ENCODE assay signal across 15 mouse cellular contexts in genomic region chr15:78014046-78014445, GRCm38 (mm10).
"Had no signal": no experiment of that assay in that cellular context is flagged by ENCODE, and none has a peak within 500 bp of the region (broad histone marks: within the 10 kb centered on the region; RNA-seq: fewer than 3 reads in every experiment).

No protein-coding gene starts in this region.

- H3K27me3 ChIP-seq: neural tube, embryonic 15.5 days had no signal

- H3K4me1 ChIP-seq: limb, embryonic 10.5 days; liver, embryonic 15.5 days; neural tube, embryonic 15.5 days had no signal

- H3K27ac ChIP-seq: left cerebral cortex, adult 2 months; limb, embryonic 10.5 days; liver, embryonic 15.5 days; neural tube, embryonic 15.5 days had no signal

- ATAC-seq: lung, postnatal 0 days had no signal

- H3K9me3 ChIP-seq: limb, embryonic 10.5 days; liver, embryonic 15.5 days; neural tube, embryonic 15.5 days had no signal

- H3K4me2 ChIP-seq: liver, embryonic 11.5 days; liver, embryonic 15.5 days; neural tube, embryonic 15.5 days had no signal

- H3K9ac ChIP-seq: liver, embryonic 15.5 days; neural tube, embryonic 15.5 days had no signal

- H3K36me3 ChIP-seq: limb, embryonic 10.5 days; liver, embryonic 15.5 days had no signal

- DNase-seq: kidney, postnatal 10 days; kidney, postnatal 4 days; lung, adult 2 months; lung, postnatal 36 days; midbrain, embryonic 14.5 days; right cerebral cortex, adult 18-20 months; right cerebral cortex, postnatal 25 days; thymus, postnatal 4 days had no signal

- H3K4me3 ChIP-seq: left cerebral cortex, adult 2 months; limb, embryonic 10.5 days; liver, embryonic 15.5 days; myocyte; neural tube, embryonic 15.5 days had no signal
